Mouse (Mus musculus): ENCODE data around the gene Gm364.
A peak's percentile ranks its signal among the peaks of the same experiment; 100 is the strongest.

The Gm364 gene

DNA sequence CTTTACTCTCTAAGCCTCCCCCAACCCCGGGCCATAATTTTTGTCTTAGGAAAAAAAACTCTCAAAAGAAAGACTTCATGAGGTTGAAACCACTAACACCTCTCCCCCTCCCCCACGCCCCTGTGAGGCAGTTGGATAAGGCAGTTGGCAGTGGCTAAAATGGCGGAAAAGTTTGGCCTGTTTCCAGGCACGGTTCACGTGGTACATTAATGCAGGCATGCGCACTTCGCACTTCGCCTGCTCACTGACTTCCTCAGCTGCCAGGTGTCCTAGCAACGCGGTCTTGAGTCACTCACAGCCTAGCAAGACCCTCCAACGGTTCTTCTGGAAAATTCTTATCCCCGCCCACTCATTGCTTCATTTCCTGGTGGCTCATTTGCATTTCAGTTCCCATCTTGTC is at the start of gene Gm364:
Gene Gm364 (plus strand): TSS at position 386 of the 400 bp plus-strand sequence.
- DNase-seq, result no peak

DNA sequence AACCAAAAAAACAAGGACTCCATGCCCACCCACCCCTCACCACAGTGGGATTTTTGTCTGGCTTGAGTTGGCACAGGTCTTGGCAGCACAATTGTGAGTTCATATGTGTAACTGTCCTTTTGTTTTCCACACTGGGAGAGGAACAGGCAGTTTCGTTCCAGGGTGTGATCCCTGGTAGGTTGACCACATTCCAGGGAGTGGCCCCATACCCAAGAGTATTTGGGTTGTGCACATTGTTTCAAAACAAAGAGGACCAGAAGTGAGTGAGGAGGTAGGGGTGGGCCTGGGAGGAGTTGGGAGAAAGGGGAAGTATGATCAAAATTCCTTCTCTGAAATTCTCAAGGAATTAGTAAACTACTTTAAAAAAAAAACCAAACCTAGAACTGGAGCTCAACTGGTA is 49.6 kb upstream of the Gm364 start:
- no peak for DNase-seq

DNA sequence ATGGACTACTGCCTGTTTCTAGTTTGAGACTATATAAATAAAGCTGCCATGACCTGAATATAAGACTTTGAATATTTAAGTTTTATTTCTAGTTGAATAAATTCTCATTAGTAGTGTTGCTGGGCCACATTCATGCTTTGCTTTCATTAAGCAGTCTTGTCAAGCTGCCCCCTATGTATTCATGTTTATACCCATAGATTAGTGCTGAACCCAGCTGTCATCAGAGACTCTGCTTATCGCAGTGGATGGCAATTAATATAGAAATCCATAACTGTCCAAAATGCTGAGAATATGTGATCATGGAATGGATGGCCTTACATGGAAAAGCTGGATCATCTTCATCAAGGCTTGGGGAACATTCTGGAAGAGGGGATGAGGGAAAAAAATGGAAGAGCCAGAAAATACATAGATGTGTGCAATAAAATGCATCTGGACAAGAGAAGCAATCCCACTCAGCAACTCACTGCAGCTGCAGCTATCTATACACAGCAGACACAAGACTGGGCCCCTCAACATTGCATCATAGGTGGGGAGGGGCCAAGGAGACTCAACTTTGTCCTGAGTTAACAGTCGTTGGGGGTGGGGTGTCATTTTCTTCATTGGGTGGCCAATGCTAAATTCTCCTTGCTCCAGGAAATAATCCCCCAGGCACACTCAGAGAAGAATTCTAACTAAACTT is 43.9 kb upstream of the Gm364 start:
- DNase-seq, result no peak

DNA sequence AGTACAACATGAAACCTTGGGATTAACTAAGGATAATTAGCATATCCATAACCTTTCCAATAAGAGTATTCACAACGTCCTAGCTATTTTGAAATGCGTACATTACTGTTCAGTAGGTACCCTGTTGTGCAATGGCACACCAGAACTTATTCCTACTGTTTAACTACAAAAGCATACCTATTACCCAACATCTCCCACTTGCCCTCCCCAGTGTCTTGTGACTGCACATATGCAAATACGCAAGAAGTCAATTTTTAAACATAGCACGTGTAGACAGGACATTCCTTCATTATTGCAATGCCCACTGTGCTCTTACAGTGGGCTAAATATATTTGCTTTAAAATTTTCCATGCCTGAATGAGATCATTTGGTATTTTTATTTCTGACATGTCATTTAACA is 36.0 kb upstream of the Gm364 start:
- no peak for DNase-seq

DNA sequence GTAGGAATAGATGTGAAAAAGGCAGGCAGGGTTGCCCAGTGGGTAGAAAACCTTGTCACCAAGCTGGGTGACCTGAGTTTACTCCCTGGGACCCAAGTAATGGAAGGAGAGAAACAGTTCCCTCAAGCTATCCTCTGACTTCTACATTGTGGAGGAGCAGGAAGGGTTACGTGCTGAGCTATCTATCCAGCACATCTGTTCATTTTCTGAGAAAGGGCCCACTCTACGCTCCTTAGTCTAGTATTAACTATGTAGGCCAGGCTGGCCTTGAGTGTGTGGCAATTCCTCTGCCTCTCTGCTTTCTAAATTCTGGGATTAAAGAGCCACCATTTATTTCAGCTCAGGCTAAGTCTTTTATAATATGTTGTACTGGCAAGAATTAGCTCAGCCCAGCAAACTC is 35.4 kb upstream of the Gm364 start:
- DNase-seq, result no peak

DNA sequence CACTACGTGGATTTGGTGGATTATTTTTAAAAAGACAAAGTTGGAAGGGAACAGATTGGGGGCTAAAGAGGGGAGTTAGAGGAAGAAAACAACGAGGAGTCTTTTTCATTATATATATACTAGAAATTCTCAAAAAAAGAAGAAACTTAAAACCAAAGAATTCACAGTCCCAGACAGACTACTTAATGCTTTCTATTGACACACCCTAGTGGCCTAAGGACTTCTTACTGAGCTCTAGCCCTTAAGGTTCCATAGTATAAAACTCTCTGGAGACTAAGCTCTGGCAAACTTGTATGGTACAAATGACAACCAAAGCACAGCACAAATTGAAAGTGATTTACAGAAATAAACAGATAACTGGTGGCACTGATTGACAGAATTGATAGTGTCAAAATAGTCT is 34.9 kb upstream of the Gm364 start:
- DNase-seq, result no peak

DNA sequence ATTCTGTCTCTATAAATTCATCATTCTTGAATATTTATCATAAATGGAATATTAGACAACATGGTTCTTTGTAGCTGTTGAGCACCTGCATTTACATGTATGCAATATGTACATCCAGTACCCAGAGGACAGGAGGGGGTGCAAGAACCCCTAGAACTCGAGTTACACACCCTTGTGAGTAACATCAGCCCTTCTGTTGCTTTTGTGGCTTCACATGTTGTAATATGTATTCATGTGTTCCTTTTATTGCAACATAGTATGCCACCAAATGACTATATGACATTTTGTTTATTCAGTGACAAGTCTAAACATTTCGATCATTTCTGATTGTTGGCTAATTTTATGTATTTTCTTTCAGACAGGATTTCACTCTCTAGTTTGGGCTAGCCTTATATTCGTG is 31.9 kb upstream of the Gm364 start:
- DNase-seq, result no peak

DNA sequence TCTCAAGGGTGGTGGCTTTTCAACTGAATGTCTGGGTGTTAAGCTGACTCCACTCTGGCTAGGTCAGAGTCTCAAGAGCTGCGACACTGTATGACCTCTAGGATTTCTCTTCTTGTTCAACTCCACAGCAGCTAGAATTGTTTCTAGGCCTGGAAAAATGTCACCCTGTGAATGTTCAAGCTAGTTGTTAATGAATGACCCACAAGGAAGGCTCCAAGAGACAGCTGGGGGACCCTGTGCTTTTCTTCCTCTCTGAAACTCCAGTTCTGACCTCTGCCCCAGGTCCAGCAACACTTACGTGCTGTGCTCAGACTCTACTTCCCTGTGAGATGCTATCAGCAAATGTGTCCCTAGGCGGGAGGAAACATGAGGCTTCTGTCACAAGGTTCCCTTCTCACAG is 30.4 kb upstream of the Gm364 start:
- peak; percentile 42 for DNase-seq

DNA sequence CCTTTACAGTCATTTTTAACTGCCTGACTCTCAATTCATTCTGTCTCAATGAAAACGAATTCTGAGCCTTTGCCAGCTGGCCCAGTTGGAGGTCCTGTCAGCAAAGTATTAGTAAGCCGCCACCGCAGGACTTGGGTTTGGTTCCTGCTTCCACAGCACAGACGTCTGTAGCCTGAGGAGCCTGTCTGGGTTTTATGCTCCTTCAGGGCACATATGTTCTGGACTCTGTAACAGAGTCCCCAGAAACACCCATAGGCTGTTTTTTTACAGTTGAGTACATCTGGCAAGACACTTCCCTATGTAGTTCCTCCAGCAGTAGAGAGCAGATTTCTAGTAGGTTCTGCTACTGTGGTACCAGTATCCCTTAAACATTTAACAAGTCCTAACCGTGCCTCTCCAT is 28.0 kb upstream of the Gm364 start:
- peak; percentile 11 for DNase-seq

DNA sequence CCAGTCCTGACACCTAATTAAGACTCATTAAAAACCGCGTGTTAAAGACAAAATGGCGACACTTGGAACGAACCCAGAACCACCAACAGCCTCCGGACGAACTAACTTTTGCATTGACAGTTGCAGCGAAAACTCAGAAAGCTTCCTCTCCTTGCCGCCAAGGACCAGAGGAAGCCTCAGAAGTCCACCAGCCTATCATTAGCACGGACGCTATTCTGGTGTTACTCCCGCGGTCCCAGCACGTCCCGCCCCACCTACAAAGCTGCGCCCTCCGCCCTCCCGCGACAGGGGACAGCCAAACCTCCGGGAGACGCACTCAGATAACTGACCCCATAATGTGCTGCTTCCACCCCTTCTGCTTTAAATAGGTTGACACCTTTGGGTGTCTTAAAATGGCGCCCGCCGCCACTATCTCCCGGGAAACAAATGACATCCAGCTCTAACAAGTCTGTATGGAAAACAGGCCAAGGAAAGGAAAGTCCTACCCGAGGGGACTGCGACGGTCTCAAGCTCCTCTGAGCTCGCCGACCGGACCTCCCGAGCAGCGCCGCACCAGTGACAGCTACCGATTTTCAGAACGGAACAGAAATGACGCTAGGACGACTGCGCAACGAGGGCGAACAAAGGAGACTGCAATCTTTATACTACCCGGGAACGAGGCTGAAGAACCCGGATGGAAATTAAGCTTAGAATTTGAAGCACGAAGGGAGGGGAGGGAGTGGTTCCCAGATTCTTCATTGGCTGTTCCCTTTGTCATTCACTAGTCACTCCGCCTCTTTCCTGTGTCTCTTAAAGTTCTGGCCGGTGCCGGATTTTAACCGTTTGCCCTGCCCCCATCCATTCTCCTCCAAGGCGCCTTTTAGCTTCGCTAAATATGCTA is 16.3 kb upstream of the Gm364 start, which contains the start of gene Rbmx:
Gene Rbmx (minus strand): TSS at position 670 of the 880 bp plus-strand sequence.
- DNase-seq, result peak; percentile 91

DNA sequence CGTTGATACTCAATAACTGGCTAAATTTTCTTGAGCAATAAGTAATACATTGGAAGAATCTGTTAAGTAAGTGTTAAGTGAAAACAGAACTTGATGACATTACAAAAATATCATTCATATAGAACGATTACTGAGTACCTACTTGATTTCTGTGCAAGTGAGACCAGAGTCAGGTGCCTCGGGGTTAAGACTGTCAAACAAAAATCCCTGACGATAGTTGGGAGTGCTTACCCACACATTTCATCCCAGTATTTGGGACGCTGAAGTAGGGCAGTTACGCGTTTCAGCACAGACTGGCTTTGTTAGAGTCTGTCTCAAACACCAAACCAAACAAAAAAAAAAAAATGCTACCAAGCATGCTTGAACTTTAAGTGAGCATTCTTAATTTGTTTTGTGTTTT is 15.5 kb upstream of the Gm364 start:
- no peak for DNase-seq

DNA sequence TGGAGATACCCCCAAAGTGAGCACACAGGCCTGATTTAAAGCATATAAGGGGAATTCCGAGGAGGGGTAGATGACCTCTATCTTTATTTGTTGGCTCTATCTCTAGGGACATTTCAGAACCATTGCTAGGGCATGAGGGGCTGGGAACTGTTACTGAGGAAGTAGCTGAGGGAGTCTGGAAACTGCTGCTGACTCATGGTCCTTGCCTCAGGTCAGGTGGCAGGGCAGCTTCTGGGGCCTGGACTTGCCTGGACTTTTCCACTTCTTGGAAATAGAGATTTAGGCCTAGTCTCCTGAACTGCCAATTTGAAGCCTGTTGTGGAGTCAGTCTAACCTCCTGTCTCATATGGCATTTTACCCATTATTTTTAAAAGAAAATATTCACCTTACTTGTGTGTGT is 7.6 kb upstream of the Gm364 start:
- DNase-seq, result no peak

DNA sequence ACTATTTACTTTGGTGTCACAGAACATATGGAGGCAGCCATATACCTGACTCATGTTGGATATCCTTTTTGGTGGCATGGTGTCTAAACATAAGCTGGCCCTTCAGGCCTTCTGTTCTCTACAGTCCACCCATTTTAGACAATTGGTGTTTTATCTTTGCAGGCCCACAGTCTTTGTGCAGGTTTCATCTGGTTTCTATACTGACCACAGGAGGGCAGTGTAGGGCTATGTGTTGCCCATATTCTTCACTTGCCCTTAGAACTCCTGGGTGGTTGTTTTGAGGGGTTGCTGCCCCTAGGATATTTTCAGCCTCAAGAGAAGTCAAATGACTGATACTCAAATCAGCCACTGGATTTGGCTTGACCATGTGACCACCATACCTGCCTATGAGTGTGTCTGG is 5.3 kb upstream of the Gm364 start:
- no peak for DNase-seq

DNA sequence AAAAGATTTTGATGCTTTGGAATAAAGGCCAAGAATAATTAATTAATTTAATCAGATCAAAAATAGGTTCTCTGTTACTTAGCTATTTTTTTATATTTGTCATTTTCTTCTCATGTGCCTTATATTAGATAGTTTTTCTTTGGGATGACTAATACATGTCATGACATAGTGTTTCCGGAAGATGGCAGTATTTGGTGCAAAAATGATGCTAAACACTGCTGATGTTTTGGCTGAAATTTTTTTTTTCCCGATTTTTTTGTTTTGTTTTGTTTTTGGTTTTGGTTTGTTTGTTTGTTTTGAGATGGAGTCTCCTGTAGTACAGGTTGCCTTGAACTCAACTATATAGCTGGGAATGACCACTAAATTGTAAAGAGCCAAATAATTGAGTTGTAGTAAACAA is 22.7 kb downstream of the Gm364 start:
- DNase-seq, result peak; percentile 0

DNA sequence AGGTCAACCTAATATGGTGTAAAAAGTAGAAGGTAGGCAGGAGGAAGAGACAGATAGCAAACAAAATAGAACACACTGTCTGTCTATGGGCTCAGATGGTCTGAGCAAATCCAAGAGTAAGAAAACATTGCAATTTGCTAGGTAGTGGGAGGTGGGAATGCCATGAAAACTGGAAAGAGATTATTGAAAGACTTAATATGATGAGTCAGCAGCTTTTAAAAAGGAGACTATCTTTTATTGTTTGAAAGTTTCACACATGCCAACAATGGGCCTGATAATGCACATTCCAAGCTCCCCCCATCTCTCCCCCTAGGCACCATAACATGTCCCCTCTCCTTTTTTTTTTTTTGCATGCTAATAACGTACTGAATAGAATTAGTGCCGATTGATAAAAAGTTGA is 24.9 kb downstream of the Gm364 start:
- no peak for DNase-seq

DNA sequence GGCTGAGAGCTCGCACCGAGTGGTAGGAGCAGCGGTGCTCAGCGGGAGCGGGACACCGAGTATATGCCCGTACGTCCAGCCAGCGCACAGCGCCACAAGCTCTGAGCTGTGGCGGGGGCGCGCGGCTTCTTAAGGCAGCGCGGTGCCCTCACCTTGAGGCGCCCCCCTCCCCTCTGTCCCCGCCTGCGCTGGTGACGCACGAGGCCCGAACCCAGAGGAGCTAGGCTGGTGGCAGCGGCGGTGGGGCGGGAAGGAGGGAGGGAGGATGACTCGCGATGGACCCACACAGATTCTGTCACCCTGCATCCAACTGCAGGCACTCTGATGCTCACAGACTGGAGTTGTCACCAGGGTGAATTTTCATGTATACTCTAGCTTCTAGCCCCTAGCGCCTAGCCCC is 94.7 kb downstream of the Gm364 start, which contains the start of gene Gpr101:
Gene Gpr101 (minus strand): TSS at position 124 of the 400 bp plus-strand sequence.
- no peak for DNase-seq

DNA sequence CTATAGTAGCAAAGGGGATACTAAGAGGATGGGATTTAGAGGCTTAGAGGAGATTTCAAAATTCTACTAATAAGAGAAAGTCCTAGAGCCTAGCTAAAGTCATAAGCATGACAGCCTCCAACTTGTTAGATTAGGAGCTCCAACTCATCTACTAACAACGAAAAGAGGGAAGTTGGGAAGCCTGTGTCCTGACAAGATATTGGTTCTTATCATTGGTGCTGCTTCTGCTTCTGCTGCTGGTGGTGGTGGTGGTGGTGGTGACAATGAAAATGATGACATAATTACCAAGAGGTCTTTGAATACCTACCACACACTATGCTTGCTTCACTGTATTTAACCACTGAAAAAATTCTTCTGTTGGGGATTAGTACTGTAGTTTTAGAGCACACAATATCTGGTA is 97.3 kb downstream of the Gm364 start:
- no peak for DNase-seq

DNA sequence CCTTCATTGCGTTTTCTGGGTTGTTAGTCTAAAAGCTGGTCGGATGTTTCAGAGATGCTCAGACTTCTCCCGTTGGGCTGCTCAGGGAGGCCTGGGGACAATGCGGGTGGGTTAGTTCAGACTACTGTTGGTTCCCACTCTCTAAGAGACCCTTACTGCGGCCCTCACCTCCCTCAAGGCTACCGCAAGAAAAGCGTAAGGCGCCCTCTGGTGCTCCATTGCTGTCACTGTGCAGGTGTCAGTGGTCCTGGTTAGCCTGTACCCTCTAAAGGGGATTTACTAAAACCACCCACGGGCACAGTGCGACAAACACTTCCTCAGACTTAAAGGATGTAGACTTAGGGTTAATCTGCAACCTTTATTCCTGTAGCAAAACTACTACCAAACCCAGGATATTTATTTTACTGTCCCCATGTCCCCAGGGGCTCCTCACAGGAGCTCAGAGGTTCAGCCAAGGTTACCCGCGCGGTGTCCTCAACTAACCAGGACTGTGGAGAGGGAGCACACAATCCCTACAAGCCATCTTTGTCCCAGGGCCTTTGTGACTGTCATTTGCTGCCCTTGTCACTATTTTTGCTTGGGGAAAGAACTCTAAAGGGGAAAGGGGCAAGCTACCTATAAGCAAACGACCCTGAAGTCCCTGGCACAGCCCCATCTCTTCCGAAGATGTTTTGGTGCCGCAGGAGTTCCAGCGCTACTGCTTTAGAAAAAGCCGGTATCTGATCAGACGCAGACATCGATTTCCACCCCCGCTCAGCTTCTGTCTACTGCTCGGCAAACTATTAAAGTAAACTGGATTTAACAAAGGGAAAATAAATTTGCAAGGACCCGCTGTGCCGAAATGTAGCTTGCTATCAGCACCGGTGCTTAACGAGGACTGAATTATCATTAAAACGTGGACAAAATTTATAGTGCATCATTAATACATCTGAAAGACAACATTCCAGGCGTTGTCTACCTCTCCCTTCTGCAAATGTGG is 112.5 kb downstream of the Gm364 start:
- DNase-seq, result no peak

All from kidney, postnatal 14 days (tissue).